Mouse (Mus musculus) kidney, adult 2 months (tissue): ENCODE results near the gene Akap4.

Experiments
- CTCF ChIP-seq: fragments of 200-500 bp; conservative IDR thresholded peaks from 2 replicates; pipeline ENCODE4 v1.5.1; 2011; ENCODE audit warnings: low read depth, mild to moderate bottlenecking, control low read depth, low read length, moderate library complexity, mixed read lengths; ENCODE audit not compliant: insufficient read depth, insufficient read length
- POLR2A ChIP-seq: fragments of 200-500 bp; IDR thresholded peaks from one replicate; pipeline ENCODE4 v1.6.1; 2011; ENCODE audit warnings: low read depth, low read length, control low read depth

GRCm38 (mm10) chrX:7090323-7090722 lies 23.0 kb downstream of the Akap4 start:
- no peak for TF ChIP-seq CTCF
- no peak for TF ChIP-seq POLR2A
